Mouse (Mus musculus) ovary, postnatal 14 days (tissue): ENCODE results near the gene Rgs11.
A peak's percentile ranks its signal among the peaks of the same experiment; 100 is the strongest.

ENCODE experiments used
- DNase-seq: peaks from one replicate; pipeline ENCODE4 v3.0.0; 2022; ENCODE audit warnings: low spot score

Gene Rgs11

DNA sequence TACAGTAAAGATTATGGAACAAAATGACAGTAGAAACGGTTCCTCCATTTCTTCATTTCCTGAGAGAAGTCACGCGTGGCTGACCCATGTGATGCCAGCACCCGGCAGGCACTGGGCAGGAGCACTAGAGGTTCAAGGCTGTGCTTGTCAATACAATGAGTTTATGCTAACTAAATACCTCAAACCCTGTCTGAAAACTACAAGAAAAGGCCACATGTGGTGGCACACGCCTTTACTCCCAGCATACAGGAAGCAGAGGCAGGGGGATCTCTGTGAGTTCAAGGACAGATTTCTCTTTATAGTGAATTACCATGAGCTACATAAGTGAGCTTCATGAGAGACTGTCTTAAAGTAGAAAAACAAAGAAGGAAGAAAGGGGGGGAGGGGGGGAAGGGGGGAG, 28.4 kb downstream of the Rgs11 start:
- no peak for DNase-seq

DNA sequence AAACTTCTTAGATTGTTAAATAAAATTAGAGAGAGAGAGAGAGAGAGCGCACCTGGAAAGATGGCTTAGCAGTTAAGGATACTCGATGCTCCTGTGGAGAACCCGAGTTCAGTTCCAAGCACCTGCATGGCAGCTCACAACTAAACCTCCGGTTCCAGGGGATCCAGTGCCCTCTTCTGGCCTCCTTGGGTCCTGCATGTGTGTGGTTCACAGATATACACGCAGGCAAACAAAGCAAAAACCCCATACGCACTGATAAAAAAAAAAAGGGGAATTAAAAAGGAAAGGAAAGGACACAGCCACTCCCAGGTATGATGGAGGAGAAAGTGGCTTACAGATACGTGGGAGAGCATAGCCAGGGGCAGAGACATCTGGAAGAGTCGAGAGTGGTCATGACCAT, 30.1 kb downstream of the Rgs11 start:
- DNase-seq = no peak

DNA sequence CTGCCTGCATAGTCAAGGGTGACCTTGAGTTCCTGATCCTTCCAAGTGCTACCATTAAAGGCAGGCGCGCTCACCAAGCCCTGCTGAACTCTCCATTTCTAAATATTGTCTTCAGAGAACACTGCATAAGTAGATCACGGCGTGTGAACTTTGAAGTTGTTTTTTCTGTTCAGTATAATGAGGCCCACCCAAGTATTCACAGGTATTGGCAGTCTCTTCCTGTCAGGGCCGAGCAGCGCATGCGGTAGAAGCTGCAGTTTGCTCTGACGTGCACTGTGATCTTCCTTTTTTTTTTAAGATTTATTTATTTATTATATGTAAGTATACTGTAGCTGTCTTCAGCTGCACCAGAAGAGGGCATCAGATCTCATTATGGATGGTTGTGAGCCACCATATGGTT, 31.6 kb downstream of the Rgs11 start:
- DNase-seq = no peak

DNA sequence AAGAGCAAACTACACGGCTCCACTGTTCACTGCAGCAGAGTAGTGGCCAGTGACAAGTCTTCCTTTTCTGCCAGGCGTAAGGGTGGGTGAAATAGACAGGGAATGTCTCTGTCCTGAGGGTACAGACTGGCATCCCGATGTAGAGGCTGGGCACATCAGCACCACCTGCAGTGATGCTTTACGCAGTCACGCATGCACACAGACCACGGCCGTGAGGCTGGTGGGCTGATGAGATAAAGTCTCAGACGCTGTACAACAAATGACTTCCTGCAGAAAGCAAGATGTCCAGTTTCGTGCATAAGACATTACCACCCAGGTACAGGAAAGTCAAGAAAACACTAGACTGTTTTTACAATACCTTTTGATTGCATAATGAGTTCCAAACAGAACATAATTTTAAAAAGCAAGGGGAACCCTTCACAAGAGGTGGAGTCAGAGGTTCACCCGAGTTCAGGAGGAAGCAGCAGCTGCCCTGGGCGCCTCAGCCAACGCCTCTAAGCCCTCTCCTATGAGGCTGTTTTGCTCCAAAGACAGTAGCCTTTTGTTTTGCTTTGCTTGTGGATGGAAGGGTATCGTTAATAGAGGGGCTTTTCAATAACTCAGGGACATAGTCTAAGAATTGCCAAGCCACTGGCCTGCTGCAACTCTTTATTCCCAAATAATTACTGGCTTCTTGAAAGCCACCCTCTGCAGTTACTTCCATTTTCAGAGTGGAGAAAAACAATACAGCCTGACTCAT, 32.5 kb downstream of the Rgs11 start:
- no peak for DNase-seq

DNA sequence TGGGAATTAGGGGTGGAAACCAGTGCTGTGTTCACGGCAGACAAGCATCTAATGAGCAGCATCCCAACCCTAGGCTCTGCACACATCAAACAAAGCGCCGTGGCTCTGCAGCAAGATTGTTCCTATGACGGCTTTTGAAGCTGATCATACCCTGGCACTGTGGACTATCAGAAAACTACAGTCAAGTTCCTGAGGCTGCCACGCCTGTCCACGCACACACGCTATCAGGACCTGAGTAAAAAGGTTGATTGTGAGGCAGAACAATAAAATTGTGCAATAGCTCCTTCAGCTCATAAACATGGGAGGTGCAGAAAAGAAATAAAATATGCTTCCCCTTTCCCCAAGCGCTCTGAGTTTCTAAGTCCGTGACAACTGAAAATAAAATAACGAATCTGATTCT, 34.9 kb downstream of the Rgs11 start:
- no peak for DNase-seq

DNA sequence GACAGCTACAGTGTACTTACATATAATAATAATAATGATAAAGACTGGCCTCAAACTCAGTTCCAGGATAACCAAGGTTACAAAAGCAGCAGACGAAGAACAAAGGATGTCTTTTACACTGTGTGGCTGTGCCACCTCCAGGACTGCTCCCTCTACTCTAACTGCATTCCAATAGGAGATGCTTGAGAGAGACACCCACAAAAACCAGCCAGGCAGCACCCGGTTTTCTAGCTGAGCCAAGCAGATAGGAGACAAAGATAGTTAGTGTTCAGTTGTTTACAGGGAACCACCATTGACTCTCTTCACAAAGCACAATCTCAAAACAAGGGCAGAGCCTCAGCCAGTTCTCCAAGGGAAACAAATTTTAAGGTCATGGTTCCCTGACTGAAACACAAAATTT, 36.8 kb downstream of the Rgs11 start:
- no peak for DNase-seq

DNA sequence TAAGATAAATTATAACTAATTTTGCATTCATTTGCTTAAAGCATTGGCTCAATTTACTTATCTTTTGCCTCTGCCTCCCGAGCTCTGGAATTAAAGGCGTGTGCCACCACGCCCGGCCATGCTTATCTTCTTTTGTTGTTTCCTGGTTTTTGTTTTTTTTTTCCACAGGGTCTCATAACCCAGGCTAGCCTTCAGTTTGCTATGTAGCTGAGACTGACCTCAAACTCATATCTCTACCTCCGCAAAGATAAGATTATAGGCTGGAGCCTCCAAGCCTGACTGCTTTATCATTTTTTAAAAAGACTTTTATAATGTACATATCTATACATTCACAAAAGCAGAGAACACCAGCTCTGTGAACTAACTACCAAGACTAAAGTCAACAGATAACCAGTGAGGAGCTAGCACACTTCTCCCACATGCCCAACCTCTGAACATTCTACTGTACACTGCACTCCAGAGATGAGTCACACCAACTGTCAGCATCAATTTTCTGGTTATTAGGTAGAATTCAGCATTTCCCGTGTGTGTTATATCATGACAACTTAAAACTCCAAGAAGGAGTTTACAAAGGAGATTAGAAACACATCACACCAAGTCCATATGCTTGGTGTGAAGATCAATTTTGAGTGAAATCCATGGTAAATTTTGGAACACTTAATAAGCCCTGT, 37.5 kb downstream of the Rgs11 start:
- no peak for DNase-seq

DNA sequence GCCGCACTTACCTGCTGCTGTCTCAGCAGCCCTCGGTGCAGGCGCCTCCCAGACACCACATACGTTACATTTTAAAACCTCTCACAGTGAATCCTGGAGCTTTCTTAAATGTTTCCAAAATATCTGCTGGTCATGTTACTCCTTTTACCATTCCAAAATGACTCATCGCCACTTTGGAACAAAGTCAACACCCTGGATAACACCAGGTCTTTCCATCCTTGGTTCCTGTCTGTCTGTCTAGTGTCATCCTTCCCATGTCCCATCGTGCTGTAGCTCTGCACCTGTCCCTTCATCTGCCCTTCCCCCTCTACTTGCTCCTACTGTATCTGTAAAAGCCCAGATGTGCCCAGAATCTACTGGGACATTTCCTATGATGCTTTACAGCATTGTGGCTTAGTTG, 38.2 kb downstream of the Rgs11 start:
- DNase-seq = no peak

DNA sequence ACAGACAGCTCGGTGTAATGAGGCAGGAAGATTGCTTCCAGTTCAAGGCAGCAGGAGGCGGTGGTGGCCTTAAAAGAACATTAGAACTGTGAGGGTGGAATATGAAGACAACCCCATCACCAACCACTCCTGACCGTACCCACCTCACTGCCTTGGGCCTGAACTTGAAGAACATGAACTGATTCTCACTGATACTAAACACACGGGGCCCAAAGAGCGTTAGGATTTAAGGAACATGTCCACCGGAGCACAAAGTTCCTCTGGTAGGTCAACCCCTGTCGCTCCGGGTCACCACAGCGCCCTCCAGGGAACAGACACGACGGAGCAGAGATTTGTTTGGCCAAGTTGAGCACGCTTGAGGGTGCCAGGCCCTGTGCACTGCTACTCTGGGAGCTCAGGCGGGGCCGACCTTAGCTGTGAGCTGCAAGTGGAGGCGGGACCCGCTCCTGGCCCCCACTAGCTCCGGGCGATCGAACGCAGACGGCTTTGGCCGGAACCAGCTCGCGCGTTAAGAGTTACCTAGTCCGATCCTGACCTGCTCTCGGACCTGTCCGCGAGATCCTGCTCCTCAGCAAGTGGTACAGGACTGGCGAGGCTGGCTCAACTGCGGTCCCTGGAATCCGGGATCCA, 40.8 kb downstream of the Rgs11 start:
- DNase-seq = no peak

DNA sequence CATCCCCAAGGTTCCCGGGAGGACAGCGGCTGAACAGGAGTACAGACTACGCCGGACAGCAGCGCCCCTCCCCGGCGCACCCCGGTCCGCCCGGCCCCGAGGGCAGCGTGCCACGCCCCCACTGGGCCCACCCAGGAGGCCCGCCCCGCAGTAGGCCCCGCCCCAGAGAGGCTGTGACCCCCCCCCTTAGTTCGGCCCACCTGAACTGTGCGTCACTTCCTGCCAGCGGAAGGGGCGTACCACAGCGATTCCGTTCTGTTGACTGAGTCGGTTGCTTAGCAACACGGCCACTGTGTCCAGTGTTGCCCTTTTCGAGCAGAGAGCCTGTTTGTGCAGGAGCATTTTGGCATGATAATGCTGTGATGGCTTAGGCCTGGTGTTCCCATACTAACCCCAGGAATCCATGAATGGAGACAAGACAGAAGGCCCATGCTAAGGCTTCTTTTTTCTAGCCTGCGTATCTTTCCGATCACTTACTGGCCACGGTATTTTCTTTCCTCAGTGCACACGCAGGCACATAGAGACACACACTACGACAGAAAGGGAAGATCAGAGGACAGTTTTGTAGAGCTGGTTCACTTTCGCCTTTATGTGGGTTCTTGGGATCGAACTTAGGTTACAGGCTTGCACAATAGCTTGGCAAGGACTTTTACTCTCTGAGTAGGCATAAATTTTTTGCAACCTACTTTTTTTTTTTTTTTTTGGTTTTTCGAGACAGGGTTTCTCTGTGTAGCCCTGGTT, 41.5 kb downstream of the Rgs11 start, which contains the start of gene Fam234a:
Gene Fam234a, minus strand, starts transcription at position 142 of the 741 bp plus-strand sequence.
- DNase-seq = peak; percentile 91

DNA sequence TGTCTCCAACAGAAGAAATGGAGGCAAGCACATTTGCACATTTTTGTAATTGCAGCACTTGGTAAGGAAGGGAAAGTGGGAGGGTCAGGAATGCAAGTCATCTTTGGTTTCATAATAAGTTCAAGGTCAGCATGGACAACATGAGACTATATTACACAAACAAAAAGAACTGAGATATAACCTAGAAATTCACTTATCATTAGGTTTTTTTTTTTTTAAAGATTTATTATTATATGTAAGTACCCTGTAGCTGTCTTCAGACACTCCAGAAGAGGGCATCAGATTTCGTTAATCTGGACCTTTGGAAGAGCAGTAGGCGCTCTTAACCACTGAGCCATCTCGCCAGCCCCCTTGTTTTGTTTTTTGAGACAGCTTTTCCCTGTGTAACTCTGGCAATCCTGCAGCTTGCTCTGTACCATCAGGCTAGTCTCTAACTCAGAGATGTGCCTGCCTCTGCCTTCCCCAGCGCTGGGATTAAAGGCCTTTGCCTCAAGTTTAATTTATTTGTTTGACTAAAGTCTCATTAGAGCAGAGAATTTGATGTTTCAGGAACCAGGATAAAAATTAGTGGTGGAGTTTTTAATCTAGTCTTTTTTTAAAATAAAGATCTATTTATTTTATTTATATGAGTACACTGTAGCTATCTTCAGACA, 49.3 kb downstream of the Rgs11 start:
- no peak for DNase-seq

DNA sequence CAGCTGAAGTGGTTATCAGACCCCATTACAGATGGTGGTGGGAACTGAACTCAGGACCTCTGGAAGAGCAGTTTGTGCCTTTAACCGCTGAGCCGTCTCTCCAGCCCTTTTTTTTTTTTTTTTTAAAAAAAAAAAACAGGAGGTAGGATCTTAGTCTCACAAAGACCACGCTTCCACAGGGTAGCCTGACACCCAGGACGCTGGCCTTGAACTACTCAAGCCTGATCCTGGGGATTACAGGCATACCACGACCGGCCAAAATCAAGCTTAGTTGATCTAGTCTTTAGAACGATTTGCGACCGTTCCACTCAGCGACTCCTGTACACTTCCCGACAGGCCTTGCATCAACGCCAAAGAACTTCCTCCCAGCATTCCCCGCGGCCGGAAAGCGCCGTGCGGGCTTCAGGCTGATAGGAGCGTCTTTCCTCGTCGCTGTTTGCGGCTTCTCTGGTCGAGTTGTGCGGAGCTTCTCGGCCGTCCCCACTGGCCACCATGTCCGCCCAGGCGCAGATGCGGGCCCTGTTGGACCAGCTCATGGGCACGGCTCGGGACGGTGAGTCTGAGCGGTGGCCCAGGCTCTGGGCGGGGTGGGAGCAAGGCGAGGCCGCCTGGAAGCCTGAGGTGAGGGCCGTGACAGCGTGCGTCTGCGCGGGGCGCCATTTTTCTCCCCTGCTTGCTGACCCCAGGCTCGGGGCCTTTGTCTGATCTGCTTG, 49.9 kb downstream of the Rgs11 start, which contains the start of gene Luc7l:
Gene Luc7l, plus strand, starts transcription at position 358 of the 713 bp plus-strand sequence.
- DNase-seq = peak; percentile 88

DNA sequence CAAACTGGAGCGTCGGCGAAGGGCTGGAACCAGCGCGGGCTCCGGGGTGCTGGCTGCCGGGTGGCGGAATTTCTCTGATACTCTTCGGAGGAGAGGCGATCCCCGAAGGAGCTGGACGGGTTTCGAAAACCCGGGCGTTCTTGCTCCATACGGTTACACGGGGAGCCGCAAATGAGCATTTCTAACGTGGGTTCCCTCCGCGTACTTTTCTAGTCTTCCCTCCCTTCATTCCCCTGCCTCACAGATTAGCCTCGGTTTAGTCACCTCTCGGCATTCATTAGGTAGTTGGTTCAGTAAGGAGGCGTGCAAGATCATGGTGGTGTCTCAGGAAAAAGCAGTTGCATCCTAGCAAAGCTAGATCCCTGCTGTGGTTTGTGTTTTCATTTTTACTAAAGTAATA, 50.6 kb downstream of the Rgs11 start:
- DNase-seq = no peak

DNA sequence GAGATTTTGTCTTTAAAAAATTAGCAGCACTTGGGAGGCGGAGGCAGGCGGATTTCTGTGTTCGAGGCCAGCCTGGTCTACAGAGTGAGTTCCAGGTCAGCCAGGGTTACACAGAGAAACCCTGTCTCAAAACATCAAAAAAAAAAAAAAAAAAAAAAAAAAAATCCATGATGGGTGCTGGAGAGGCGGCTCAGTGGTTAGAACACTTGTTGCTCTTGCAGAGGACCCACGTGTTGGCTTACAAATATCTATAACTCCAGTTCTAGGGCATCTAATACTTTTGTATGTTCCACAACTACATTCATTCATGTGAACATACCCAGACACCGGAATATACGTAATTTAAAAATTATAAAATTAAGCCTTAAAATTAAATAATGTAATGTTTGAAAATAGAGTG, 52.6 kb downstream of the Rgs11 start:
- no peak for DNase-seq
